Mouse (Mus musculus): ENCODE measurements around the gene Olfr523.

Olfr523 gene

GRCm38 (mm10) chr7:140184206-140184605 lies 11.2 kb downstream of the Olfr523 start:
- no peak for DNase-seq

- peak; percentile 80 for DNase-seq
Observed at GRCm38 (mm10) chr7:140186646-140187620, 13.9 kb downstream of the Olfr523 start.

- no peak for DNase-seq
Observed at GRCm38 (mm10) chr7:140187721-140188390, 14.8 kb downstream of the Olfr523 start.

GRCm38 (mm10) chr7:140188391-140189328 lies 15.6 kb downstream of the Olfr523 start:
- DNase-seq: no peak

- no peak for DNase-seq
Observed at GRCm38 (mm10) chr7:140190435-140190834, 17.4 kb downstream of the Olfr523 start.

- DNase-seq: no peak
Observed at GRCm38 (mm10) chr7:140192445-140192844, 19.4 kb downstream of the Olfr523 start.

- DNase-seq: peak; percentile 28
Observed at GRCm38 (mm10) chr7:140192851-140193250, 19.8 kb downstream of the Olfr523 start.

GRCm38 (mm10) chr7:140194031-140194430 lies 21.0 kb downstream of the Olfr523 start:
- DNase-seq: no peak

- no peak for DNase-seq
Observed at GRCm38 (mm10) chr7:140196002-140196401, 23.0 kb downstream of the Olfr523 start.

GRCm38 (mm10) chr7:140201090-140201489 lies 28.1 kb downstream of the Olfr523 start:
- no peak for DNase-seq

- DNase-seq: peak; percentile 5
Observed at GRCm38 (mm10) chr7:140205864-140206263, 32.8 kb downstream of the Olfr523 start, which contains the start of gene Olfr524. TSS of gene Olfr524 (minus strand) at chr7:140205964.

- DNase-seq: peak; percentile 15
Observed at GRCm38 (mm10) chr7:140206904-140207303, 33.9 kb downstream of the Olfr523 start.

- DNase-seq: peak; percentile 11
Observed at GRCm38 (mm10) chr7:140208153-140208552, 35.1 kb downstream of the Olfr523 start.

GRCm38 (mm10) chr7:140208677-140209076 lies 35.7 kb downstream of the Olfr523 start:
- peak; percentile 73 for DNase-seq

GRCm38 (mm10) chr7:140213841-140214240 lies 40.8 kb downstream of the Olfr523 start:
- DNase-seq: peak; percentile 34

GRCm38 (mm10) chr7:140217967-140218366 lies 45.0 kb downstream of the Olfr523 start, which contains the start of gene Cd163l1:
TSS of gene Cd163l1 (plus strand) at chr7:140218267.
- peak; percentile 3 for DNase-seq

- peak; percentile 4 for DNase-seq
Observed at GRCm38 (mm10) chr7:140219268-140219667, 46.3 kb downstream of the Olfr523 start.

GRCm38 (mm10) chr7:140220375-140220774 lies 47.4 kb downstream of the Olfr523 start:
- peak; percentile 3 for DNase-seq

- no peak for DNase-seq
Observed at GRCm38 (mm10) chr7:140224209-140224608, 51.2 kb downstream of the Olfr523 start.
